Mouse (Mus musculus) kidney, embryonic 15.5 days (tissue): ENCODE measurements around the gene Cdc34. TPM values are rescaled to one million over a fixed set of nuclear protein-coding genes. Genes with fewer than 3 reads are reported as not detected.

ENCODE experiments used
- ATAC-seq: fragments of 200-750 bp; cut with Nextera tagmentation; replicated peaks from 2 replicates; pipeline ENCODE4 v1.8.0; 2017; ENCODE audit warnings: moderate TSS enrichment; ENCODE audit not compliant: low FRiP score
- H3K27ac ChIP-seq: fragments of 300-500 bp; sonication (generic); 2 replicates; pipeline ENCODE4 v1.5.1; 2015; ENCODE audit warnings: mild to moderate bottlenecking, inconsistent platforms
- H3K27me3 ChIP-seq: fragments of 300-500 bp; sonication (generic); 2 replicates; pipeline ENCODE4 v1.6.1; 2015; ENCODE audit warnings: inconsistent platforms
- H3K36me3 ChIP-seq: fragments of 300-500 bp; sonication (generic); 2 replicates; pipeline ENCODE4 v1.6.1; 2015; ENCODE audit warnings: inconsistent platforms
- H3K4me1 ChIP-seq: fragments of 300-500 bp; sonication (generic); 2 replicates; pipeline ENCODE4 v1.6.1; 2015; ENCODE audit warnings: inconsistent platforms
- H3K4me2 ChIP-seq: fragments of 300-500 bp; sonication (generic); 2 replicates; pipeline ENCODE4 v1.6.1; 2015; ENCODE audit warnings: moderate library complexity, mild to moderate bottlenecking, inconsistent platforms
- H3K4me3 ChIP-seq: fragments of 300-500 bp; sonication (generic); replicated peaks from 2 replicates; pipeline ENCODE4 v1.5.1; 2015; ENCODE audit warnings: mild to moderate bottlenecking, inconsistent platforms
- H3K9ac ChIP-seq: fragments of 300-500 bp; sonication (generic); 2 replicates; pipeline ENCODE4 v1.6.1; 2015; ENCODE audit warnings: mild to moderate bottlenecking, inconsistent platforms
- H3K9me3 ChIP-seq: fragments of 300-500 bp; sonication (generic); replicated peaks from 2 replicates; pipeline ENCODE4 v1.6.1; 2016; ENCODE audit warnings: inconsistent platforms
- WGBS: fragments of 180-500 bp; shearing (Covaris S2); methylation state at CpG from one replicate; pipeline ENCODE4 v1.1.7; 2015; ENCODE audit warnings: mixed read lengths; 5-methylcytosine and 5-hydroxymethylcytosine counted together
- polyA plus RNA-seq: library from polyadenylated mRNA; unstranded; fragments of >200 nt; fragmentation: Nextera tagmentation; extraction: Ambion mirVana; gene quantifications from 2 replicates; pipeline ENCODE4 v1.2.1, GENCODE M21; 2015

Cdc34 gene
- polyA plus RNA-seq, 1 experiment from 2014 or later = 100 TPM

- peak; percentile 28; the same call in 1 of the 2 replicates for ATAC-seq
- WGBS = 14% methylated on average over 5 of the region's 6 CpGs
Observed at GRCm38 (mm10) chr10:79712499-79713126, 30.6 kb downstream of the Cdc34 start.

DNA sequence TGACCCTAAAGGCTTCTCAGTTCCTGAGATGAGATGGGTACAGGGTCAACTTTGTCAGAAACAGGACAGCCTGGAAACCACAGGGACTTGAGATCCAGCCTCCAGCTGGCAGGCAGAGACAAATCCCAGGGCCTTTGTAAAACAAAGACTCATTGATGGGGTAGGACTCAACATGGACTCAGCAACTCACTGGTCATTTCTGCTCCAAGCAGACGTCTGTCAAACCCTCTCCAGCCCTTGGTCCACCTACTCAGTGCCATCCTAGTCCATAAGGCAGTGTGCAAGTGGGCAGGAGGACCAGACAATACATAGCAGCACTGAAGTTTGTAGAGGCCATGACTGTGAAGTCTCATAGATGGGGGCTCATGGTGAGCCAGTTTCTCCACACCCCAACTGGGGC is 31.2 kb downstream of the Cdc34 start:
- H3K9me3 ChIP-seq = no peaks in the 10 kb centered on the region
- H3K9ac ChIP-seq = no peak overlapping the region
- no peak overlapping the region for H3K4me2 ChIP-seq
- H3K4me1 ChIP-seq = peaks cover 23% of the 10 kb centered on the region
- H3K27me3 ChIP-seq = peaks cover 44% of the 10 kb centered on the region
- H3K4me3 ChIP-seq = no peak overlapping the region
- no peak for ATAC-seq
- peaks cover 39% of the 10 kb centered on the region for H3K36me3 ChIP-seq
- H3K27ac ChIP-seq = no peak overlapping the region
- 40% methylated on average over 1 of the region's 1 CpGs for WGBS

More at GRCm38 (mm10) chr10:79712499-79713126, 30.6 kb downstream of the Cdc34 start:
- peaks cover 22% of the 10 kb centered on the region for H3K4me1 ChIP-seq
- peaks cover 45% of the 10 kb centered on the region for H3K36me3 ChIP-seq
- no peak overlapping the region for H3K4me2 ChIP-seq
- no peak overlapping the region for H3K27ac ChIP-seq
- no peak overlapping the region for H3K4me3 ChIP-seq
- H3K9ac ChIP-seq = no peak overlapping the region
- peaks cover 39% of the 10 kb centered on the region for H3K27me3 ChIP-seq
- no peaks in the 10 kb centered on the region for H3K9me3 ChIP-seq

GRCm38 (mm10) chr10:79714996-79715395 is 33.0 kb downstream of the Cdc34 start:
- H3K27me3 ChIP-seq = peaks cover 63% of the 10 kb centered on the region

GRCm38 (mm10) chr10:79716254-79716987 is 34.4 kb downstream of the Cdc34 start, which contains the start of gene Hcn2:
TSS of gene Hcn2 (plus strand) at chr10:79716634.
- 2% methylated on average over 68 of the region's 91 CpGs for WGBS
- H3K4me3 ChIP-seq = peak within 1 kb of the TSS; percentile 59
- ATAC-seq = peak; percentile 38; the same call in 1 of the 2 replicates
- peaks cover 8% of the 10 kb centered on the region for H3K36me3 ChIP-seq
- H3K9me3 ChIP-seq = no peaks in the 10 kb centered on the region
- peak within 1 kb of the TSS; percentile 95 for H3K4me2 ChIP-seq
- peaks cover 70% of the 10 kb centered on the region for H3K27me3 ChIP-seq
- H3K27ac ChIP-seq = no peak within 1 kb of the TSS
- peak within 1 kb of the TSS; percentile 18; the same call in 1 of the 2 replicates for H3K9ac ChIP-seq
- peaks cover 19% of the 10 kb centered on the region for H3K4me1 ChIP-seq

More at GRCm38 (mm10) chr10:79714996-79715395, 33.0 kb downstream of the Cdc34 start:
- H3K4me1 ChIP-seq = peaks cover 19% of the 10 kb centered on the region
- no peaks in the 10 kb centered on the region for H3K9me3 ChIP-seq
- H3K9ac ChIP-seq = no peak overlapping the region
- no peak overlapping the region for H3K27ac ChIP-seq
- H3K4me3 ChIP-seq = no peak overlapping the region
- 63% methylated on average over 4 of the region's 4 CpGs for WGBS
- ATAC-seq = no peak
- peaks cover 22% of the 10 kb centered on the region for H3K36me3 ChIP-seq
- H3K4me2 ChIP-seq = no peak overlapping the region

- Histone ChIP-seq H3K4me1 (peaks cover 19% of the 10 kb centered on the region), H3K27me3 (peaks cover 70% of the 10 kb centered on the region), H3K9me3 (no peaks in the 10 kb centered on the region), H3K4me2 (peak overlapping the region; percentile 95), H3K4me3 (peak overlapping the region; percentile 59), H3K27ac (no peak overlapping the region), H3K9ac (peak overlapping the region; percentile 18; the same call in 1 of the 2 replicates), H3K36me3 (peaks cover 2% of the 10 kb centered on the region)
- ATAC-seq = no peak
- WGBS = 1% methylated on average over 42 of the region's 44 CpGs
Observed at GRCm38 (mm10) chr10:79716988-79717355, 35.0 kb downstream of the Cdc34 start.

DNA sequence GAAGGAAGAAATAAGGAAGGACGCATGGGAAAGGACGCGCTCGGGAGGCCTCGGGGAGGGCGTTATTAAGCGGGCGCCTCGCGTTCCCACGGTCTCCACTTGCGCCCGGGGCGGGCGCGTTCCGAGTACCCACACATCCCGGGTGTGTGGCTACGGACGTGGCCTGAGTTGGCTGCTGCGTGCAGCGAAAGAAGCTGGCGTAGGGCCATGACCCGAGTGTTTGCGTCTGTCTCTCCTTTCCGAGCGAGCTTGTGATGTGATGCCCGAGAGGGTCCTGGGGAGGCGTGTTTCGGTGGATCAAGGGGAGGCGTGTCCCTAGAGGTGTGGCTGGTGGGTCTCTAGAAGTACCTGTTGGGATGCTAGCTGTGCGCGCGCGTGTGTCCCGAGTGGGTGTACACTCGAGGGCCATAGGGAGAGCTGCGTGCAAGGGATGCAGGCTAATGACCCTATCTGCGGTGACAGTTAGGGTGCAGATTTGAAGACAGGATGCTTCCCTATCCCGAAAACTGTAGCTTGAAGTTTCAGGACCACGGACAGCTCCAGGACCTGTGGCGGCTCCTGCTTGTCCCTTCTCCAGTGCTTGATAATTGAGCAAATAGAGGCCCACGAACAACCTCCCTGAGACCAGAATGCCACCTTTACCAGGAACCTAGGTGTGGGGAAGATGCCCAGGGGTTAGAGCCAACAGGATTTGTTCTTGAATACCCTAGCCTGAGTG is 35.8 kb downstream of the Cdc34 start:
- H3K27ac ChIP-seq = no peak overlapping the region
- H3K9ac ChIP-seq = no peak overlapping the region
- peaks cover 70% of the 10 kb centered on the region for H3K27me3 ChIP-seq
- ATAC-seq = 0 out of 2 replicates have a peak, but pooled peaks have one; percentile 3
- peak overlapping the region; percentile 59 for H3K4me3 ChIP-seq
- 4% methylated on average over 43 of the region's 43 CpGs for WGBS
- H3K4me1 ChIP-seq = peaks cover 19% of the 10 kb centered on the region
- H3K36me3 ChIP-seq = no peaks in the 10 kb centered on the region
- H3K9me3 ChIP-seq = no peaks in the 10 kb centered on the region
- peak overlapping the region; percentile 95 for H3K4me2 ChIP-seq

GRCm38 (mm10) chr10:79721089-79721488 is 39.1 kb downstream of the Cdc34 start:
- H3K9me3 ChIP-seq = no peaks in the 10 kb centered on the region
- no peaks in the 10 kb centered on the region for H3K36me3 ChIP-seq
- WGBS = 64% methylated on average over 5 of the region's 5 CpGs
- no peak overlapping the region for H3K9ac ChIP-seq
- H3K4me2 ChIP-seq = no peak overlapping the region
- no peak overlapping the region for H3K4me3 ChIP-seq
- H3K4me1 ChIP-seq = peaks cover 26% of the 10 kb centered on the region
- H3K27me3 ChIP-seq = peaks cover 46% of the 10 kb centered on the region
- no peak for ATAC-seq
- H3K27ac ChIP-seq = no peak overlapping the region

- Histone ChIP-seq H3K36me3 (no peaks in the 10 kb centered on the region), H3K9me3 (no peaks in the 10 kb centered on the region), H3K27ac (no peak overlapping the region), H3K4me1 (peaks cover 16% of the 10 kb centered on the region), H3K4me3 (no peak overlapping the region), H3K9ac (no peak overlapping the region), H3K27me3 (peaks cover 26% of the 10 kb centered on the region), H3K4me2 (no peak overlapping the region)
- no peak for ATAC-seq
- 73% methylated on average over 6 of the region's 6 CpGs for WGBS
Observed at GRCm38 (mm10) chr10:79723047-79723446, 41.1 kb downstream of the Cdc34 start.

DNA sequence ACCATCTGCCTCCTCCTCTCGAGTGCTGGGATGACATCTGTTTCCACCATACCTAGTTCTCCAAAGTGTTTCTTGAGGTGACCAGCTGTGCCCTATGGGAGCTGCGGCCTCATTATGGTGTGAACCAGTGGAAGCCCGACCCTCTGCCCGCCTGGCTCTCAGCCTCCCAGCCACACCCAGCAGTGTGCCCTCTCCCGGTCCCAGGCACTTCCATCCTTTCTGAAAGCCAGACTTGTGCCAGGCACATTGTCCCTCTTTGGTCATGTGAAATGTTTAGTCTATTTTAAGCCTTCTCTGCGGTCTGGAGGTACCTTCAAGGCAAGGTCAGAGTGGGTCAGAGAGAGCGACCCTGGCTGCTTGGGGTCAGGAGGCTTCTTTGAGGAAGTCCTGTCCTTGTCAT is 41.7 kb downstream of the Cdc34 start:
- H3K27me3 ChIP-seq = peaks cover 20% of the 10 kb centered on the region
- no peak for ATAC-seq
- H3K9me3 ChIP-seq = no peaks in the 10 kb centered on the region
- H3K36me3 ChIP-seq = no peaks in the 10 kb centered on the region
- no peak overlapping the region for H3K4me2 ChIP-seq
- WGBS = 86% methylated on average over 7 of the region's 7 CpGs
- H3K4me3 ChIP-seq = no peak overlapping the region
- H3K9ac ChIP-seq = no peak overlapping the region
- H3K27ac ChIP-seq = no peak overlapping the region
- H3K4me1 ChIP-seq = peaks cover 22% of the 10 kb centered on the region

DNA sequence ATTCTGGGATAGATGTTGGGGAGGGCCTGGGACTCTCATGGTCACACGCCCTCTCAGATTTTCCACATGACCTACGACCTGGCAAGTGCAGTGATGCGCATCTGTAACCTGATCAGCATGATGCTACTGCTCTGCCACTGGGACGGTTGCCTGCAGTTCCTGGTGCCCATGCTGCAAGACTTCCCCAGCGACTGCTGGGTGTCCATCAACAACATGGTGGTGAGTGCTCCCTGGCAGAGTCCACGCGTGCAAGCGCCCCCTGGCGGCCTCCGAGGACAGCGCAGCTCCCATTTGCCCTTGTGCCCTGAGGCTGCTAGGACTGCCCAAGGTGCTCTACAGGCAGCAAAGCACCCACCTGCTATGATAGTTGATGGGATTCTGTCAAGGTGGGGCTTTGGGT is 44.1 kb downstream of the Cdc34 start:
- Histone ChIP-seq H3K36me3 (no peaks in the 10 kb centered on the region), H3K27me3 (no peaks in the 10 kb centered on the region), H3K4me1 (peaks cover 27% of the 10 kb centered on the region), H3K4me2 (no peak overlapping the region), H3K9me3 (no peaks in the 10 kb centered on the region), H3K9ac (no peak overlapping the region), H3K27ac (0 out of 2 replicates have a peak overlapping the region, but pooled peaks have one; percentile 54), H3K4me3 (no peak overlapping the region)
- peak; percentile 67 for ATAC-seq
- WGBS = 23% methylated on average over 11 of the region's 11 CpGs

DNA sequence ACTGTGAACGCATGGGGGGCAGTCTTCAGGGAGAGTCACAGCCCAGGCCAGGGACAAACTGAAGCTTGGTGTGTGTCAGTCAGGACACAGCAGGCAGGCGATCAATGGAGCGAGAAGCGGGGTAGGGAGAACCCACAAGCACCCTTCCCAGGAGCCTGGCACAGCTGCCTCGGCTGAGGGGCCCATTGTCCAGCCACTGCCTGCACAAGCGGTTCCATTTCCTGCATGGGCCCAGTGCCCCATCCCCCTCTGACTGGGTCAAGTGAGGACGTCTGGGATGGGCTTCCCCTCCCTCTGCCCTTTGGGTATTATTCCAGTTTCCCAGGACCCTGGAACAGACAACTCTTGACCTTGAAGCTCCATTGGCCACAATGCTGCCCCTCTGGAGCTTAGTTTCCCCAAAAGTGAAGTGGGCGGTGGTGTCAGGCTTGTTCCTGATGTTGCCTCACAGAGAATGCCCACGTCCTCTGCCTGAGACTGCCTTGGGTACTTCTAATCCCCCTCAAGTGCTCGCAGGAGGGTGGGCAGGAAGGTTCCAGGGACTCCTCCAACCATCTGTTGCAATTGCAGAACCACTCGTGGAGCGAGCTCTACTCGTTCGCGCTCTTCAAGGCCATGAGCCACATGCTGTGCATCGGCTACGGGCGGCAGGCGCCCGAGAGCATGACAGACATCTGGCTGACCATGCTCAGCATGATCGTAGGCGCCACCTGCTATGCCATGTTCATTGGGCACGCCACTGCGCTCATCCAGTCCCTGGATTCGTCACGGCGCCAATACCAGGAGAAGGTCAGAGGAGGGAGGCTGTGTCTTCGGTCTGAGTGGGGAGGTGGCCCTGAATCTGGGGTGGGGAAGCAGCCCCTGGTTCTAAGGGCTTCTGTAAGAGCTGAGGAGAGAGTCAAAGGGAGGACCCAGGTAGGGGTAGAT is 46.6 kb downstream of the Cdc34 start:
- Histone ChIP-seq H3K27ac (no peak overlapping the region), H3K4me1 (peaks cover 27% of the 10 kb centered on the region), H3K9ac (no peak overlapping the region), H3K9me3 (no peaks in the 10 kb centered on the region), H3K27me3 (no peaks in the 10 kb centered on the region), H3K4me2 (no peak overlapping the region), H3K36me3 (peaks cover 10% of the 10 kb centered on the region), H3K4me3 (no peak overlapping the region)
- WGBS = 67% methylated on average over 28 of the region's 28 CpGs
- ATAC-seq = 0 out of 2 replicates have a peak, but pooled peaks have one; percentile 8
